Mouse (Mus musculus) lung, embryonic 14.5 days (tissue): ENCODE measurements at regions not wholly inside any gene's neighbourhood (a gene's known extent, or its start where the extent isn't known, plus 50 kb on each side); places are given as distances from the start of the nearest gene placed in this dataset.

ENCODE experiments used
- ATAC-seq: fragments of 200-750 bp; cut with Nextera tagmentation; 2 replicates; pipeline ENCODE4 v1.8.0; 2017; ENCODE audit warnings: mild to moderate bottlenecking, moderate TSS enrichment, moderate library complexity; ENCODE audit not compliant: insufficient read depth
- DNase-seq: peaks from one replicate; pipeline ENCODE4 v3.0.0-alpha.2; 2015
- H3K27ac ChIP-seq: fragments of 300-500 bp; sonication (generic); 2 replicates; pipeline ENCODE4 v1.5.1; 2014; ENCODE audit warnings: low read depth, mild to moderate bottlenecking, moderate library complexity
- H3K27me3 ChIP-seq: fragments of 300-500 bp; sonication (generic); 2 replicates; pipeline ENCODE4 v1.6.1; 2014; ENCODE audit warnings: low read length, control low read depth; ENCODE audit not compliant: insufficient read depth
- H3K36me3 ChIP-seq: fragments of 300-500 bp; sonication (generic); 2 replicates; pipeline ENCODE4 v1.6.1; 2014; ENCODE audit warnings: control low read depth; ENCODE audit not compliant: insufficient read depth
- H3K4me1 ChIP-seq: fragments of 300-500 bp; sonication (generic); 2 replicates; pipeline ENCODE4 v1.6.1; 2014; ENCODE audit warnings: antibody characterized with exemption, control low read depth; ENCODE audit not compliant: insufficient read depth
- H3K4me2 ChIP-seq: fragments of 300-500 bp; sonication (generic); 2 replicates; pipeline ENCODE4 v1.6.1; 2014; ENCODE audit warnings: mild to moderate bottlenecking
- H3K4me3 ChIP-seq: fragments of 300-500 bp; sonication (generic); 2 replicates; pipeline ENCODE4 v1.5.1; 2014; ENCODE audit warnings: low read depth, low read length
- H3K9ac ChIP-seq: fragments of 300-500 bp; sonication (generic); 2 replicates; pipeline ENCODE4 v1.6.1; 2014
- H3K9me3 ChIP-seq: fragments of 300-500 bp; sonication (generic); 2 replicates; pipeline ENCODE4 v1.6.1; 2016; ENCODE audit warnings: low read depth, low read length, control low read depth
- CTCF ChIP-seq: IDR thresholded peaks from 2 replicates; pipeline ENCODE4 v1.5.1; 2016; ENCODE audit warnings: antibody characterized with exemption, low read depth
- WGBS: fragments of 180-500 bp; shearing (Covaris S2); extraction: QIAGEN DNeasy Blood & Tissue Kit; methylation state at CpG from one replicate; pipeline ENCODE4 v1.1.7; 2014; 5-methylcytosine and 5-hydroxymethylcytosine counted together

DNA sequence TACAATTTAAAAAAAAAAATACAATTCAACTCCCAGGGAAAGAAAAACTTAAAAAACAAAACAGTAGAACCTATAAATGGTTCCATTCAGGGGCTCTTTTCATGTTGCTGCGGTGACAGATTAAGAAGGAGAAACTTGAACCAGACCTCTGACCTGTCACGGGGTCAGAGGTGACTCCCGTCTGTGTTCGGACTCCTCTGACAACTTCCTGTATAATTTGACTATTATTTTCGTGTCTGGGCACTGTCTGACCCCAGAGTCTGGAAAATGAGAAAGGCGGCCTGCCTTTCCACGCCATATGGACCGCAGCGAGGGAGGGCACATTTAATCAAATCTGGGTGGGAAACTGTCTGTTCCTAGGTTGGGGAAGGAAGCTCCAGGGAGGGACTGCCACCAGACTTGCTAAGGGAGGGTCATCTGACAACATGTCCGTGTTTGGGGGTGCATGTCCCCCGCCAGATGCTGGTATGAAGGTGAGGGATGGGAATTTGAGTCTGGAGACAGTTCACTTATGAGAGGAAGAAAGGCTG, 634.7 kb upstream of the 3110018I06Rik start:
- Histone ChIP-seq H3K4me3 (no peak overlapping the region), H3K4me2 (no peak overlapping the region)
- no peak for DNase-seq

DNA sequence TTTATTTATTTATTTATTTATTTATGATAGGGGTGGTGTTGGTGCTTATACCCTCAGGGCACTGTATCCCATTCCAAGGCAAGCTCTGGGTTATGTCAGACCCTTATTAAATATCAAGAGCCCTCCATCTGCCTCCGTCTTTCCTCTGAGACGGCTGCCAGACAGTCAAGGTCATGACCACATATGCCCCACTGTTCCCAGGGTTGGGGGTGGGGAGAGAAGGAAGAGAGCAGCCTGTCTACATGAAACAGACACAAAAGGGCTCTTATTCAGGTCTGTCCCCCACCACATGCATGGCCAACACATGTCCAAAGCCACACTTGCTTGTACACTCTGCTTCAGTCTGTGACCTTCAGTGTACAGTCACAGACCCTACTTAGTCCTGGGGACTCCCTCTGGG, 632.9 kb upstream of the 3110018I06Rik start:
- Histone ChIP-seq H3K9me3 (no peaks in the 10 kb centered on the region), H3K27me3 (no peaks in the 10 kb centered on the region), H3K4me2 (no peak overlapping the region), H3K4me1 (no peaks in the 10 kb centered on the region), H3K36me3 (no peaks in the 10 kb centered on the region), H3K4me3 (no peak overlapping the region), H3K9ac (no peak overlapping the region), H3K27ac (no peak overlapping the region)
- ATAC-seq (no peak), DNase-seq (no peak)
- 44% methylated on average over 2 of the region's 2 CpGs for WGBS
- TF ChIP-seq CTCF: no peak

More for the DNA sequence above, 634.7 kb upstream of the 3110018I06Rik start:
- WGBS: 31% methylated on average over 11 of the region's 11 CpGs
- no peak for ATAC-seq
- no peak for TF ChIP-seq CTCF
- H3K36me3 ChIP-seq: no peaks in the 10 kb centered on the region
- H3K27ac ChIP-seq: no peak overlapping the region
- no peaks in the 10 kb centered on the region for H3K27me3 ChIP-seq
- H3K4me1 ChIP-seq: no peaks in the 10 kb centered on the region
- no peak overlapping the region for H3K9ac ChIP-seq
- no peaks in the 10 kb centered on the region for H3K9me3 ChIP-seq

GRCm38 (mm10) chr12:106861638-106862037, 626.8 kb upstream of the 3110018I06Rik start:
- Histone ChIP-seq H3K4me1 (no peaks in the 10 kb centered on the region), H3K9ac (no peak overlapping the region), H3K36me3 (no peaks in the 10 kb centered on the region), H3K9me3 (no peaks in the 10 kb centered on the region), H3K27ac (no peak overlapping the region), H3K4me3 (no peak overlapping the region), H3K27me3 (no peaks in the 10 kb centered on the region), H3K4me2 (no peak overlapping the region)
- no peak for ATAC-seq
- WGBS: 82% methylated on average over 5 of the region's 5 CpGs
- DNase-seq: no peak
- TF ChIP-seq CTCF: no peak

- Histone ChIP-seq H3K27me3 (no peaks in the 10 kb centered on the region), H3K36me3 (no peaks in the 10 kb centered on the region), H3K27ac (no peak overlapping the region), H3K9ac (no peak overlapping the region), H3K4me3 (no peak overlapping the region), H3K9me3 (no peaks in the 10 kb centered on the region), H3K4me2 (no peak overlapping the region), H3K4me1 (no peaks in the 10 kb centered on the region)
- ATAC-seq (no peak), DNase-seq (no peak)
- TF ChIP-seq CTCF: no peak
- WGBS: 89% methylated on average over 8 of the region's 8 CpGs
Observed at GRCm38 (mm10) chr12:106864076-106864475, 624.4 kb upstream of the 3110018I06Rik start.

GRCm38 (mm10) chr12:106868036-106868435, 620.4 kb upstream of the 3110018I06Rik start:
- no peaks in the 10 kb centered on the region for H3K36me3 ChIP-seq
- no peak overlapping the region for H3K9ac ChIP-seq
- H3K4me3 ChIP-seq: no peak overlapping the region
- no peak for ATAC-seq
- DNase-seq: no peak
- H3K4me1 ChIP-seq: no peaks in the 10 kb centered on the region
- 74% methylated on average over 6 of the region's 6 CpGs for WGBS
- no peak overlapping the region for H3K4me2 ChIP-seq
- TF ChIP-seq CTCF: no peak
- no peaks in the 10 kb centered on the region for H3K9me3 ChIP-seq
- H3K27ac ChIP-seq: no peak overlapping the region
- no peaks in the 10 kb centered on the region for H3K27me3 ChIP-seq

GRCm38 (mm10) chr12:106871481-106871880, 617.0 kb upstream of the 3110018I06Rik start:
- H3K9ac ChIP-seq: no peak overlapping the region
- H3K27ac ChIP-seq: no peak overlapping the region
- 33% methylated on average over 11 of the region's 11 CpGs for WGBS
- no peak for ATAC-seq
- TF ChIP-seq CTCF: no peak
- no peak overlapping the region for H3K4me3 ChIP-seq
- H3K4me1 ChIP-seq: no peaks in the 10 kb centered on the region
- no peaks in the 10 kb centered on the region for H3K9me3 ChIP-seq
- DNase-seq: peak; percentile 48
- no peaks in the 10 kb centered on the region for H3K27me3 ChIP-seq
- no peaks in the 10 kb centered on the region for H3K36me3 ChIP-seq
- H3K4me2 ChIP-seq: no peak overlapping the region

DNA sequence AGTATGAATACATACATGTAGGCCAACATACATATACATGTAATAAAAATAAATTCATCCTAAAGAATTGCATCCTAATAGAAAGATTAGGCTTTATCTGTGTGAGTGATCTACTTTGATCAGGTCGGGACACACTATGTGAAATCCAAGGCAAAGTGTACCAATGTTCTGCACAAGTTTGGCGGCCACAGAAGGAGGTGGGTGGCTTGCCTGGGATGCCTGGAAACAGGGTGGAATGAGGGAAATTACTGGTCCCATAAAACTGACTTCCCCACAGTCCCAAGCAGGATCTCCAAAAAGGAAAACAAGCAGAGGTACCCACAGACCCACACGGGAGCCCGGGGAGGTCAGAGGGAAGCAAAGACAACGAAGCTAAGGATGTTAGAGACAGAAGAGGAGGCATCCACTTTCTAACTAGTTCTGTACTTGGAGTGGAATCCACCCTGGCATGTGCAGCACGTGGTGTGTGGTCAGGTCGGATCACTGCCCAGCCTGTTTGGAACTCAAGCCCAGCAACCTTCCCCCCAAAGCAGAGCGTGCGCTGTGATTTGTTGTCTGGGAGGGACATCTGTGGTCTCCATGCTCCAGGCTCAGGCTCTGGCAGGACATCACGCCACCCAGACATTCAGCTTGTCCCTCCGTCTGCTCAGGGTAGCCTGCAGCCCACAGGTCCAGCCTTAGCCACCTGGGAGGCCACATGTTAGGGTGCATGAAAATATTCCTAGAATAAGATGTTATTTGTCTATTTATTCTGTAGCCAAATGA, 615.3 kb upstream of the 3110018I06Rik start:
- H3K9ac ChIP-seq: no peak overlapping the region
- DNase-seq (no peak), ATAC-seq (no peak)
- no peak overlapping the region for H3K4me2 ChIP-seq
- H3K27ac ChIP-seq: no peak overlapping the region
- H3K4me3 ChIP-seq: no peak overlapping the region
- H3K27me3 ChIP-seq: no peaks in the 10 kb centered on the region
- H3K36me3 ChIP-seq: no peaks in the 10 kb centered on the region
- 83% methylated on average over 11 of the region's 11 CpGs for WGBS
- TF ChIP-seq CTCF: no peak
- no peaks in the 10 kb centered on the region for H3K4me1 ChIP-seq
- H3K9me3 ChIP-seq: no peaks in the 10 kb centered on the region
